Mouse (Mus musculus): ENCODE measurements at regions not wholly inside any gene's neighbourhood (a gene's known extent, or its start where the extent isn't known, plus 50 kb on each side); places are given as distances from the start of the nearest gene placed in this dataset.

DNA sequence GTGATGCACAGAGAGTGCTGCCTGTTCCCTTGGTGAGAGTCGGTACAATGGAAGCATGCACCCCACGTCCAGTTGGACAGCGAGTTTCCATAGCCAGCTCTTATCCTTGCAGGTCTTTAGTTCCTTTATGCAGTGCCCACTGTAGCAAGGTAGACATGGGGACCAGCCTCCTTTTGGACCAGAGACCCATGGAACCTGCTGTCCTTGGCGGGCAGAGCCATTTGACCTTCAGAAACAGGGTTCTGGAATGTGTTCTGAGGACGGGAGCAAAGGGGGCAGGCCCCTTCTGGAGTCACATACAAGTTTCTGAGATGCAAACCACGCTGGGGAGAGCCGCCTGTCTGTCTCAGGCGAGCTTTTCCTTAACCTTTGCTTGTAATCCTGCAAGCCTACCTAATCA lies 188.1 kb downstream of the Emx2 start:
- DNase-seq (ENCODE audit: low read depth), result no peak

DNA sequence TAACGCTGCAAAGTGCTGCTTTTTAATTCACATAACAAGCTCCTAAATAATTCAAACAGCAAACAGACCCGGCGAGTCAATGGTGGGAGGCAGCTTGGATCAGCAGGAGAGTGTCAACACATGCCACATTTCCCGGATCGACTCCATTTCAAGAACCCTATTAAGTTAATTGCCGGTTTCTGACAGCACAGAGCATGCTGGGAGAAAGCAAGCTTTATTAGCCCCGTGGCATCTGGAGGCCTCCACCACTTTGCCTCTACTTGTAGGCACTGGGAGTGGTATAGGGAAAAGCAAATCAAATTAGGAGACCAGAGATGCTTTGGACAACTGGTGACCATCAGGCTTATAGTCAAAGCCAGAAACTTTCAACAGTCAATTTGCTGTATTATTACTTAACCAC lies 188.5 kb downstream of the Emx2 start:
- DNase-seq (ENCODE audit: low read depth), result no peak

DNA sequence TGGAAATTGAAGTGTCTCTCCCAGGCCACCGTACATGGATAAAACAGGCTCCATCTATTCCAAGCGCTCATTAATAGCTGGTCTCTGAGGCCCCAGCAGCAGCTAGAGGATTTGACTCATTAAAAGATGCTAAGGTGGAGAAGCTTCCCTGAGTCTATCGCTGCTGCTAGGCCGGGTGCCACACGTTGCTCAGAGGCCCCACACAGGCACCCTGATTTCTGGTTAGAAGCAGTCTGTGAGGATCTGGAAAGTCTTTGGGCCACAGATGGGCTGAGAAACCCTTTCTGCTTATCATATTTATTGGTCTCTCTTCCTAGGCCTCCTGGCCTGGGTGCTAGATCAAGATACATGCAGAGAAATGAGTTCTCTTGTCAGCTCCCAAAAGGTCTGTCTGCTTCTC lies 191.2 kb downstream of the Emx2 start:
- DNase-seq (ENCODE audit: low read depth), result no peak

DNA sequence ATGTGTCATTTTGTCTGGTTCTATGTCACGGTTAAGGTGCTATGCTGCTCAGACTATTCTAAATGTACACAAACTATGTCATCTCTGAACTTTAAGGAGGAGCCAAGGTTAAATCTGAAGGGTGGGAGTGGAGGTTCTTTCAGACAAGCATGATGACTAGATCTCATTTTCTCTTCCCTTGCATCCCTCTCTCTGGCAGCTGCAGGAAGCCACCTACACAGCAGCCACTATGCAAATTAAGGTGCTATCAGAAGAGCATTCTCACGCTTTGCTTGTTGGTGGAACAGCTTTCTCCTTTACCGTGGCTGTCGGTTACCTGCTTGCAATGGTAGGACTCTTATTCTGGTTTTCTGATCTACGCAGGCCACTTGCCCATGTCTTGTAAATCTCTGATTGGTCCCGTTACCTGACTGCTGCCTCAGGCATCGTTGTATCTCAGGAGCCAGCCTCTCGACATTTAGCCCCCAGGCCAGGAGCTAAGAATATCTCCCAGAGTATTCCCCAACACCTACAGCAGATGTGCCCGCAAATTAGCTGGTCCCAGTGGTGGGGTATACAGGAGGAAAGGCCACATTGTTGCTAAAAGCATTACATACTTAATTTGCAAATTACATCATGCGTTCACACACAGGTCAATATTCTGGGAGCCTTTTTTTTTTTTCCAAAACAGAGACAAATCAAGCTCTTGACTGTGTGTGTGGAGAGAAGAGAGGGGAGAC lies 192.6 kb downstream of the Emx2 start:
- DNase-seq (ENCODE audit: low read depth), result no peak

DNA sequence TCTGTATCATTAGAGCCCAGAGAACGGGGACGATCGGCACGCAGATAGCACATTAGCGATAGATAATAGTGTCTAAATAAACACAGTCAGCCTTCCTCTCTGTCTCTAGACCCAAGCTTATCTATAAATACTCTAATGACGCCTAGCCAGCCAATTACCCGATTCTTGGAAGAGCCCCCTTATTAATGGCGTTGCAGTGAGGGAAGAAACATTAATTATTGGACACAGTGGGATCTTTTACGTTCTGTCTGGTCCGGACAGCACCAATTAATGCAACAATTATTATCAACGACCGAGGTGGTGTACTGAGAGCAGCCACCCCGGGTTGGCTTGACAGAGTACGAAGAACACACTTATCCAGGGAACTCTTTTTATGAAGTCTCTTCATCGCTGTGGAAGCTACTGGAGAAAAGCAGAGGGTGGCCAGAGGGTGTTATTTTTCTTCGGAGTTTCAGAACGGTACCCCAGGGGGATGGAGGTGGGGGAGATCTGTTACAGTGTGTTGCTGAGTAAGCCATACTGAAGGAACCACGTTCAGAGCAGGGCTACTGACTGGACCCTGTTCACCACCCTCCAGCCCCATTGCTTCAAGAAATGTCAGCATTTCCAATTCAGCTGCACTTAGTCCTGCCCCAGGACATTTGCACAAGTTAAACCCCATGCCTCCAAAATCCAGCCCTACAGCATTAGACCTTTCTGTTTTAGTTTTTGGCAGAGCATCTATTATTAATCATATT lies 195.6 kb downstream of the Emx2 start:
- no peak for DNase-seq (ENCODE audit: low read depth)

DNA sequence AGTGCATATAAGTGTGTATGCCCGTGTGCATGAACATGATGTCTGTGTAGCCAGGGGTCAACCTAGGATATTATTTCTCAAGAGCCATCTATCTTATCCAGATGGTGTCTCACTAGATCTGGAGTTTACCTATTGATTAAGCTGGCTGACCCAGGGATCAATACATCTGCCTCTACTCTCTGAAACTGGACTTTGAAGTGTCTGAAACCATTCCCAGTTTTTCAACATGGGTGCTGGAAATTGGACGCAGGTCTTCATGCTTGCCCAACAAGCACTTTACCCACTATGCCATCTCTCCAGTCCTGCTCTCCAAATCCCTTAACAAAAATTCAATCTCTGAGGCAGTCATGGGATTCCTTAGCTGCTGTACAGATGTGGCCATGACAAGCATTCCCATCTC lies 197.1 kb downstream of the Emx2 start:
- no peak for DNase-seq (ENCODE audit: low read depth)

DNA sequence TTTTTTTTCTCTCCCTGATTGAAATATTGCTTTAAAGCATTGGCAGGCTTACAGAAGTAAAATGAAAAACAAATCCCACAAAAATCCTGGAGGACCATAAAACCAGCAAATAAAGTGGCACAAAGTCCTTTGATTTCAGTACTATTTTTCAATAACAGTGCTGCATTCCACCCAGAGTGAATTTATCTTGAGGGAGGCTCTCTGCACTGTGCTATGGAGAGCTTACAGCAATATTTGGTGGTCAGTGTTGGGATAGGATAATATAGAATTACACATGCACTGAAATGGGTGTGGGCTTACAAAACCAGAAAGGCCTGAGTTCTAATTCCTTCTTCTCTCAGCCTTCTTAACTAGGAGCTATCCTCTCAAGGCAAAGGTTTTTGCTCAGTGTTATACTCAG lies 211.6 kb downstream of the Emx2 start:
- DNase-seq (ENCODE audit: low read depth), result no peak

DNA sequence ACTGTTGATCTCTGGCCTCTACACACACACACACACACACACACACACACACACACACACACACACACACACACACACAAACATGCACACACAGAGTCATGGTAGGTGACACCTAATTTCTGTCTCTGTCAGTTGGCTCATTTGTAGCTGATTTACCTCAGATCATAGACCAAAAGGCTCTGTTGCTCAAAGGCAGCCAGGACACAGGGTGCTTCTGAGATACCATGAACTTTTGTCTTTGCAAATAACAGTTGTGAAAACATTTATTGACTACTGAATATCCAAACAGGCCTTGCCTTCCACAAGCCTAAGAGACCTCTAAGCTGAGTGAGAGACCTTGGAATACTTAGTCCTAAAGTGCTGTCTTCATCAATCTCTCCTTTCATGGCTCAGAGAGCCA lies 215.4 kb downstream of the Emx2 start:
- DNase-seq (ENCODE audit: low read depth), result no peak

DNA sequence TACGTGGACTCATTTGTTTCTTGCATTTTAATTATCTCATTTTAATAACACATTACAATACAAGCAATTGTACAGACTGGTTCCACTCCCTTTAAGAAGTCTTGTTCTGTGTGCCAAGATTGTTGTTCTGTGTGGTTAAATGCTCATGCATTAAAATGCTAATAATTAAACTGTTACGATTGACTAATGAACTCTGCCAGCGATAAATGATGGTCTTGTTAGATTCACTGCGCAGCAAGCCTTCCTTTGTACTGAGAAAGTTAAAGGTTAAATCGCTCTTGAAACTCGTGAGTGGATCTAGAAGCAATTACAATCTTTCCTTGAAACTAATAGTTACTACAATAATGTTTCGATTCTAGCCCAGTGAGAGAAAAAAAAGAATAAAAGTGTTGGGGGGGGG lies 221.0 kb downstream of the Emx2 start:
- no peak for DNase-seq (ENCODE audit: low read depth)

DNA sequence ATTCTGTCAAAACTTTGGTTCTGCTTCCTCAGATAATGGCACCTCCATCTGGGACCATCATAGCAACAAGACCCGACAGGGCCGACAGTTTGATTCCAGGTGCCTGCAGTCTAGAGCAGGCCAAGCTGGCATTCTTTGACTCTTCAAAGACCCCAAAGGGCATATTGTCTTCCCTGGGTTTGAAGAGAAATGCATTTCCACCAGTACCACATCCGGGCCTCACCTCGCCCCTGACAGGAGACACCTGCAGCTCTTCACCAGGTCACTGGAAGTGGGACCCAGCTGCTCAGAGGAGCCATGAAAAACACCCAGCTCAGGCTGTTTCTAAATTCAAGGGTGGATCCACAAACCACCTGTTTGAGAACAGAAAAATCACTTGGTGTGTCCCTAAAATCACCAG lies 222.2 kb downstream of the Emx2 start:
- no peak for DNase-seq (ENCODE audit: low read depth)

DNA sequence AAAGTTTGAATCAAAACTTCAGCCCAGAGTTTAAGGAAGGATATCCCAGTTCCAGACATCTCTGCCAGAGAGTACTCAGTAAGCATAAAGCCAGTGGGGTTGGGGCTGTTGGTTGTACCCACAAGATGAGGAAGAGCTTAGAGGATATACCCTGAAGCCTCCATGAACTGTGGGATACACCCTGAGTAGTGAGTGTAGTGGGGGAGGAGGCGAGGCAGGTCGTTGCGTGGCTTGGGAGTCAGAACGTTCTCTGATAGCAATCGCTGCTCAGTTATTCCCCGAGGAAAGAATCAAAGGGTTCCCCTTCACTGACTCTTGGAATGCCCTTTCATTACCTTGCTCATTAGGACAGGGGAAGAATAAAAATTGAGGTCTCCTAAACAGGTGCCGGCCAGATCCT lies 226.1 kb downstream of the Emx2 start:
- DNase-seq (ENCODE audit: low read depth), result no peak

DNA sequence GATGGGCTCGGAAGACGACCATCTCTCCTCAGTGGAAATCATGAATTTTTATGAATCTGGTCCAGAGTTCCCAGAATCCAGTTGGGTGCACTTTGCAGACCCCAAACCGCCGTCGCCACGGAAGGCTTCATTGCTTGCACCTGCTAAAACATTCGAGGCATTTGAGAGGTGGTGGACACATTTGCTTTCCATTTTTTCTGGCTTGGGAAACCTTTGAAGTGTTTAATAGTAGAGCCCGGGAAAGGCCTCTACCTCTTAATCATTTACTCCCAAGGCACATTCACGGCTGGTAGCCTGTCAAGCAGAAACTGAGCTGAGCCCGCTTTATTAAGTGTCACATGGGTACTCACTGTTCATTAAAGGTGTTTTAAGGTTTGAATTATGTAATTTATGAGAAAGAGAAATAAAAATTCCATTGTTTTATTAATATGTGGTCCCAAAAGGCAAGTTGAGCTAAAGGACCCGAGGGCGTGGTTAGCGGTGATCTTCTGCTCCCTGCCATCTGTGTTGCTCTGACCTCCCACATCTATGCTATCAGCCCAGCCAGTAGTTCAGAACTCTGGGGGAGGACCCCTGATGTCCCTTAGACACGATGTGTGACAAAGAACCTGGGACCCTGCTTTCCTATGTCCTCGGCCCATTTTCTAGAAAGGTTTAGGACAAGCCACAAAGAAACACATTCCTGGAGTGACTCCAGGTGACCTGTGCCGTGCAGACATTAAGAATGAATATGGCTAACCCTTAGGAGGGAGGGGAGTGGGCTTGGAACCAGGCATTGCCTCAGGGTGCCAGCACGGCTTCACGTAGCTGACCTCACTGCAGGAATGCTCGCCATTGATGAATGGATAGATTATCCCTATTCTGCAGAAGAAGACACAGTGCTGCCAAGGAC lies 227.9 kb downstream of the Emx2 start:
- no peak for DNase-seq (ENCODE audit: low read depth)

DNA sequence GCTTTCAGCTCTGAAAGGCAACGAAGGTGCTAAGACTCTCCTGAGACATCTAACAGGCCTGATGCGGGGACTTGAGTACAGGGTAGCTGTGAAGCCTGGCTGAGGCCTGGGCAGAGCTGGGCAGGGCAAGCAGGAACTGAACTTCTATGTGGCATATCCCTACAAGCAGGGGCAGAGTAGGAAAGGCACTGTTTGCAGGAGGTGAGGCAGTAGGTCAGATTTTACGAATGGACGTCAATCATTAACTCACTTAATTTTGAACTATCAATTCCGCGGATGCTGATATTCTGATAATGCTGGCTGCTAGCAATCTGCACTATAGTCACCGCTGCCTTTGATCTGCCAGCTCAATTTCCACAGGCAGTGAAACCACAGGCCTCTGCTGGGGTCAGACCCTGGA lies 229.0 kb downstream of the Emx2 start:
- DNase-seq (ENCODE audit: low read depth), result no peak

DNA sequence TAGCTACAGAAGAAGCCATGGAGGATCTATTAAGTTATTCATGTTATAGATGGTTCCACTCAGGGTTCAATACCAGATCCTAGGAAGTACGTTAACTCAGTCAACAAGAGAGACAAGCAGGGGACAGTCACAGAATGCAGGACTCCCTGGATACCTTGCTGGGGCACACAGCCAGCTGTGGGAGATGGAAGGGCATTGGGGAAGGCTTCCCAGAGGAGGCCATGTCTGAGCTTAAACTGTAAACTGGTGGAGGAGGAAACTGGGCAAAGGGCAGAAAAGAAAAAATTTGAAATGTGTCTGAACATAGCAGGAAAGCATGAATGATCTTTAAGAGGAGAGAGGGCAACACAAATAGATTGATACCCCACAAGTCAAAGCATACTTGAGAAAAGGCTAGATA lies 229.5 kb downstream of the Emx2 start:
- DNase-seq (ENCODE audit: low read depth), result no peak

DNA sequence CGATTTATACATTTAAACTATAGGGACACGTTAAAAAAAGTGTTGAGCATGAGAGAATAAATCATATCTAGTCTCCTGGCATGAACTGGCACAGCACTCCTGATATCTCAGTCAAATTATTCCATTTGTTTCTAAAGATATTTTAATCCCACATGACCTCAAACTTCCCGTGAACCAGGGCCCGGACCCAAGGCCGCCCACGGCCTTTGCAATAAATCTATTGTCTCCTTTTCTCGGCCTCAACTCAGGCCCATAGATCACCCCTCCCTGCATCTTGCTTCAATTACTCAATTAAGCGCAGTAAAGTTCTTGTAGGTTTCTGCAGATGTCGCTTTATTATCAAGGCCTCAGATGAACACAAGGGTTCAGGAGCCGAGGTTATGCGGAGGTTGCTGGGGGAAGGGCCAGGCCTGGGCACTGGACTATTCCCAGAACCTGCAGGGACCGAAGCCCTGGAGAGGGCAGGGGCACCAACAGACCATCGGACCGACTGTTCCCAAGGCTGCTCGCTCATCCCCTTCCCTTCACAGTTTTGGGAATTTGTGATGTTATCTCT lies 233.4 kb downstream of the Emx2 start:
- no peak for DNase-seq (ENCODE audit: low read depth)

DNA sequence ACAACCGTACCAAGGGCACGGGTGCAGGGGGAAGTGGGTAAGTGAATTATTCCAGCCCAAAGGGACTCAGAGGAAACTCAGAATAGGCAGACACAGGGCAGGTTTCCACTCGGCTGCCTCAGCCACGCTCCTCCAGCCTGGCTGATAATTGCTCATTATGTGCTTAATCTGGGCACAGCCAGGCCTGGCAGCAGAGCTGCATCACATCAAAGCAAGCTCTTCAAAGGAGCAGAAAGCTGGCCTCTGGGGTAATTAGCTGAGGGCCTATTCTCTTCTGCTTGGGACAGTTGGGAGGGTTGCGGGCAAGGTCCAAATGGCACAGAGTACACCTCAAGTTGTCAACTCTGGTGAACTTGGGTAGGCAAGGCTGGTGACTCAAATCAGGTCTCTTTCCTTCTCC lies 239.5 kb downstream of the Emx2 start:
- no peak for DNase-seq (ENCODE audit: low read depth)

DNA sequence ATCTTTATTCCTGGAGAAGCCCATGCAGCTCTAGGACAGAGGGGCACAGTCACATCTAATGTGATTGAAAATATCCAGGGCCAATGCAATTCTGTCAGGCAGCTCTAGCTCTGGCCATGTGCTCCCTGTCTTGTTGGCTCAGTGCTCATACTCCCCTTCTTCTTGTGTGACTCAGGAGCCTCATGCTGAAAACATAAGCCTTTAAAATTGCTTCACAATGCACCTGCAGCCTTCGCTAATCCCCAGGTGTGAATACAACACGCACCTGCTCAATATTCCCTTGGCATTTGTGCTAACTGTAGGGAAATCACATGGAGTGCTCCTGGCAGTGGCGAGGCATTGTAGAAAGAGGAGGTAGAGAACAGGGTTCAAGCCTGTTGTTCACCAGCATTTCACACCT lies 242.0 kb downstream of the Emx2 start:
- no peak for DNase-seq (ENCODE audit: low read depth)

DNA sequence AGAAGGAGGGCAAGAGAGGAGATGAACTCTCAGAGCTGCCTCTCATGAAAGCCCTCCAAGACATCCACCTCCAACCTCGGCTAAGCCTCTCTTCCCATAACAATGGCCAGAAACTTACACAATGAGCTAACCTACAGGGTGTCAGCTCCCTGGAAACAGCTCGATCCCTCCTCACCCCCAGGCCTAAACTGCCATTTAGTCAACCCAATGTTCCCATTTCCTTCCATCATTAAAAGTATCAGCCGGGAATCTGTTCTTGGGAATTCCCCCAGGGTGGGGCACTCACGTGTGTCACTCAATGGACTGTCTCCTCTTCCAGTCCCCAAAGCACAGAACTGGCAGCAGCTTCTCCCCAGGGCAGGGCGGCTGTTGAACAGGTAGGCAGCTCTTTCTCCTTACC lies 236.3 kb downstream of the Rab11fip2 start:
- DNase-seq (ENCODE audit: low read depth), result no peak

DNA sequence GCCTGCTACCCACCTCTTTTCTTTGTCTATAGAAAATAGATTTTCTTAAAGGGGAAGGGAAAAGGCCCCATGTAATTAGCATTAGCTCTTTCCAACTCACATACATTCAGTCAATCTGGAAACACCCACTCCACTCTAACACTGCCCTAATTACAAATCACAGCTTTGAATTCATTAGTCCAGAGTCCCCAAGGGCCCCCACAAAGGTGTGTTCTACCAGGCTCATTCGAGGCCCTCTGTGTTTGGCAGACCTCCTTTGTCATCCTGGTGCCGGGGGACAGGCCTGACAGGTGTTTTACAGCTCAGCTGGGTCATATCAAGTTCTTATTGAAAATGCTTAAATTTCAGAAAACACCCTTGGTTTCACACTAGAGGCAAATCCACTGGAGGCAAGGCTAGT lies 234.3 kb downstream of the Rab11fip2 start:
- no peak for DNase-seq (ENCODE audit: low read depth)

DNA sequence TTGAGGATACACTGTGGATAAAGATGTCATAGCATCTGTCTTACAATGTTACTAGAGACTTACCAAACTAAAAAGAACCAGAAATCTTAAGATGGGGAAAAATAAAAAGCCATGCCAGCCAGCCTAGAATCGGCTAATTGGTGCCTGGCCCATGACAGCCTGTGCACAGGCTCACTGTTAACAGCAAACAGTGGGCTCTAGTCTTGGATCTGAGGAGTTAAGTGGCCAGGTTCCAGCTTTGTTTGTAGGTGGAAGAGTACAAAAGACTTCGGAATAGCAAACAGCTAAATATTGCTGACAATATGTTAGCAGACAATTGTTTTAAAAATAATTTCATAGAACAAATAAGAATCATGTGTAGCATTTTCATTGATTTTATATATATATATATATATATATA lies 228.4 kb downstream of the Rab11fip2 start:
- no peak for DNase-seq (ENCODE audit: low read depth)

DNA sequence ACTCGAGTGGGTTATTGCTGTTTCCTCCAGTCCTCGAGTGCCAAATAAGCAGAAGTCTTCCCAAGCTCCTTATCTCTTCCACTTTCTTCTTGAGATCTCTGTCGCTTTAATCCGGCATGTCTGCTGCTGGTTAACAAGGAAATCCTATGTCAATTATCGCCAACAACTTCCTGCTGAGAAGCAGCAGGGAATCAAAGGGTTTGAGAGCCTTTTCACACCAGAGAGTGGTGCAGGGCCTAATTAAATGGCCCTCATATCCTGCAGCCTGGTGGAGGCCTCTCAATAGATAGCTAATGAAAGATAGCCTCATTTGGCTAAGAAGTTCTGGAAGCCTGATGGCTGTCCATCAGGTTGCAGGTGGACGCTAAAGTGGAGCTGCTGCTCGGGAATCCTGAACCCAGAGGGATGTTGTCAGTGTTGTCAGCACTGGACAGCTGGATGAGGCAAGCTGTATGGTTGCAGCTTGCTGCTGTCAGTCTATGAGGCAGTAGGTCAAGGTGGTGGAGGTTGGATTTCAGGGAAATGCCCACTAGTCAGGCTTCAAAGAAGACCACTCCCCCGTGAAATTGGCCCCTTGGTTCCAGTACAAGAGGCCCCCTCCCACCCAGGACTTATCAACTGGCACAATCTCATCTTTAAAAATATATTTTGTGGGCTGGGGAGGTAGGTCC lies 225.5 kb downstream of the Rab11fip2 start:
- no peak for DNase-seq (ENCODE audit: low read depth)

DNA sequence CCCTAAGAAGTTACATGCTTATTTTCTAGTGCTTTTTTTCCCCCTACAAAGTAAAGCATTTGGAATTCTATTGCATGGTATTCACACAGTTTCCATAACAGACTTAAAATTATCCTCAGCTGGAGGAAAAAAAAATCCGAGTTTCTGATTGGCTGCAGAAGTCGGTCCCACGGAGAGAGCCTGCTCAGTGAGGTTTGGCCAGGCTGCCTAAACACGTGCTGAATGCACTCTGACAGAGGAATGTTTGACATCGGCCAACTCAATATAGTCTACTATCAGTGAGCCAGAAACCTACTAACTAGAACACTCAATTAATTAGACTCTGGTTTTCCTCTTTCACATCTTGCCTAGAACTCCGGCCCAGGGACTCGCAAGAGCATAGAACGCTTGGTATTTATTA lies 204.9 kb downstream of the Rab11fip2 start:
- DNase-seq (ENCODE audit: low read depth), result no peak
